Mouse (Mus musculus) cerebellum, postnatal 14 days (tissue): ENCODE results near the gene Slc7a8.

Experiments
- DNase-seq, 2 experiments: peaks; one replicate each; pipeline ENCODE4 v3.0.0; 2021; ENCODE audit warnings: mixed read lengths in 2 of 2

Slc7a8 gene

GRCm38 (mm10) chr14:54780084-54780483 is 1.7 kb downstream of the Slc7a8 start:
- peak in 1 of 2 experiments; percentile 18 for DNase-seq

GRCm38 (mm10) chr14:54777893-54778292 is 3.9 kb downstream of the Slc7a8 start:
- no peak for DNase-seq

GRCm38 (mm10) chr14:54776768-54777167 is 5.0 kb downstream of the Slc7a8 start:
- DNase-seq: no peak

GRCm38 (mm10) chr14:54775534-54776041 is 6.2 kb downstream of the Slc7a8 start:
- peak; percentile 42 to 59 for DNase-seq

- no peak for DNase-seq
These were observed 9.4 kb downstream of the Slc7a8 start for GRCm38 (mm10) chr14:54772333-54772856.

DNA sequence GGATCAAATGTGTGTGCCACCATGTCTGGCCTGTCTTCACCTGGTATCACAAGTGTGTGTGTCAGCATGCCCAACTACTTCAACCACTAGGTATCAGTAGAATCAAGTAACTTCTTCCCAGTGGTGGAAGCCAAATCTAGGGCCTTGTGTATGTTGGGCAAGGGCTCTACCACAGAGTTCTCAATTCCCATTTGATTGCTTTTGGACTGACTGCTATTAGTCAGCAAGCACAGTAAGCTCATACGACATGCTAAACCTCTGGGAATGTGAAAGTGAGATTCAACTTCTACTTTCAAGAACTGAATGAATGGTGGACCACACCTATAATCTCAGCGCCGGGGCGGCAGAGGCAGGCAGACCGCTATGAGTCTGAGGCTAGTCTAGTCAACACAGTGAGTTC is 11.4 kb downstream of the Slc7a8 start:
- no peak for DNase-seq

GRCm38 (mm10) chr14:54769068-54769425 is 12.7 kb downstream of the Slc7a8 start:
- peak in 1 of 2 experiments; percentile 39 for DNase-seq

DNA sequence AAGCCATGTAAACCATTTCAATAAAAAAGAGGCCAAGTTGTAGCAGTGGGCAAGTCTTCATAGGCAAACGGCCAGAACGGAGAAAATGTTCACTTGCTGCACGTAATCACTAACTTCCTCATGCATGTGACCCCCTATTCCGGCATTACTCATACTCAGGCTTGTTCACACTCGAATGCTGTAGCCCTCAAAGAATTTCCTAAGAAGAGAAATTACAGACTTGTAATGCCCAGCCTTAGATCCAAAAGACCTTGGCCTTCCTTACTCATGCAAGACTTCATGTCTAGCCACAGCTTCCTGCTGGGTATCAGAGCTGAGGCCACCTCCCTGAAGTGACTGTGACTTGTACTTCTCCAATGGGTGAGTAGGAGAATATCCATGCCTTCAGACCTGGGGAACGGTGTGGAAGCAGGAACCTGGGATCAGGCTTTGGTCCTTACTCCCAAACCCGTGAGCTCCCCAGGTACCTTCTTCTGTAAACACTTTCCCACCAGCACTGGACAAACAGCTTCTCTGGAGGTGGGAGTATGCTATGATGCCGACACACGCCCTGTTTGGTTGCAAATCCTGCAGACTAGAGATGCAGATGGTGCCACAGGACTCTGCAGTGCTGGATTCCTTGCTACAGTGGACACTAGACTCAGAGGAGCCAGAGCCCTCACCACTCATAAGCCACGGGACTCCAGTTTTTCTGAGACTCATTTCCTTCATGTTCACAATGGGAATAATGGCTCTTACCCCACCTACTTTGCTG is 13.3 kb downstream of the Slc7a8 start:
- no peak for DNase-seq

DNA sequence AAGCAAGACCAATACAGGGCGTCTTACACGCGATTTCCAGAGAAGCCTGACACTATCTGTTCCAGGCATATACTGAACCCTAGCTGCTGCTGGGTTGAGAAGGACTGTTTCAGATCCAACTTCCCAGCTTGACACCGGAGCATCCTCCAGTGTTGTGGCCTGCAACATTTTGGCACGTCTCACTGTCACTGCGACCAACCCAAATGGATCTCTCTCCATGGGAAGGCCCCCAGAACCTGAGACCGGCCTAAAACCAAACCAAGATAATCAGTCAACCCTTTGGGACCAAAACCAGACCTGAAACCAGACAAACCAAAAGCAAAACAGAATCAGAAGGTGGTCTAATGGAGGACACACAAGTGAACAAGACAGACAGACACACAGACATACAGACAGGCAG is 14.8 kb downstream of the Slc7a8 start:
- peak in 1 of 2 experiments; percentile 41 for DNase-seq

GRCm38 (mm10) chr14:54756382-54756781 is 25.4 kb downstream of the Slc7a8 start:
- no peak for DNase-seq

DNA sequence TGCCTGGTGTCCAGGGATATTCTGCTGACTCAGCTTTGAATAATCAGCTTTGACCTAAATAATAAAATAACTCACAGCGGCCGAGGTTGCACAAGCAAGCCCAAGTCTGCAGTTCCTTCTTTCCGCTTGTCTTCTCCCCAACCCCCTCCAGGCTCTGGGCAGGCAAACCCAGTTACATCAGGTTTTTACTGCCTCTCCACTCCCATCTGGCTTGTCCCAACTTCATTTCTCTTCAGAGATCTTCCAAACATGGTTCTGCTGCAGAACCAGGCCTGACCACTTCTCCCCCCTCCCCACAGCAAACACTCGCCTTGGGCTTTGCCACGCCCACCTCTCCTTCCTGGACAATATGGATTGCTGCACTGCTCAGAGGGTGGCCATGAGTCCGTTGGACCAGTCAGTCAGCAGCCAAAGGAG is 27.1 kb downstream of the Slc7a8 start:
- DNase-seq: peak; percentile 38 to 51

DNA sequence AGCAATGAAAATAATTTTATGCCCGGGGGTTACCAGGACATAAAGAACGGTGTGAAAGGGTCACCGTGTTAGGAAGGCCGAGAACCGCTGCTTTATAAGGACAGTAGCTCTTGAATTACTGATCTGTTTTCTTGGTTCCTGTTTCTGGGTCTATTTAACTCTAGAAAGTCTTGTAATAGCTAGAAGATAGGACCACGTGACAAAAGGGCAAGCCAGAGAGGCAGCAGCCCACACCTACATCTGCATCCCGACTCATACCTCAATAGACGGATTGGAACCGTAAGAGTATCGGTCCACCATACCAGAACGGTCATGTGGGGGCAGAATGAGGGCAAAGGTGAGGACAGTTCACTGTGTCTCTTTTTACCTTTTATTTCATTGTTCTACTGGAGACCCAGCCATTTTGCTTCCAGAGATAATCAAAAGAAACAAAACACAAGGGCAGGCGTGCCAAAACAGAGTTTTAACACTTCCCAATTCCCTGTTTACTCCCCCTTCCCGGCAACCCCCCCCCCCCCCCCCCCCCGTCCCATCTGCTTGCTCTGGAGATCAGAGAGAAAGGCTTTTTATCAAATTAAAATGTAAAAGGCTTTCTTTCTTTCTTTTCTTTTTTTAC is 27.7 kb downstream of the Slc7a8 start:
- no peak for DNase-seq

GRCm38 (mm10) chr14:54752938-54753337 is 28.8 kb downstream of the Slc7a8 start:
- DNase-seq: no peak

- DNase-seq: no peak
These were observed 30.0 kb downstream of the Slc7a8 start for GRCm38 (mm10) chr14:54751768-54752167.

- DNase-seq: no peak
These were observed 32.5 kb downstream of the Slc7a8 start for GRCm38 (mm10) chr14:54749238-54749637.

GRCm38 (mm10) chr14:54747942-54748917 is 33.5 kb downstream of the Slc7a8 start:
- DNase-seq: peak; percentile 89 to 93

- DNase-seq: no peak
These were observed 35.7 kb downstream of the Slc7a8 start for GRCm38 (mm10) chr14:54746038-54746437.

DNA sequence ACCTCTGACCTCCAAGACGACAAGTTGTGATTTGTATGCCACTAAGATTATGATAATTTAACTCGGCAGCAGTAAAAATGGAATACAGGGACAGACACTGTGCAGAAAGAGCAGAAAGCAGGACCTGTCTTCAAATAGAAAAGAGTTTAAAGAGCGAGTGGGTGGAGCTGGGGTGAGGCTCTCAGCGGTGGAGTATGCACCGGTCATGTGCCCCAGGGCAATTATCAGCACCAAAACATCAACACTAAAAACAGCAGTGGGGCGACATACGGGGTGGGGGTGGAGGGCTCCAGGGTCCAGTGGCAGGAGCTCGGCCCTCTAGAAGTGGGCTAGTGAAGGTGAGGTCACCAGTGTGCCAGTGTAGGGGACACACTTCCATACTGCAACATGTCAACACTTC is 37.3 kb downstream of the Slc7a8 start:
- no peak for DNase-seq

DNA sequence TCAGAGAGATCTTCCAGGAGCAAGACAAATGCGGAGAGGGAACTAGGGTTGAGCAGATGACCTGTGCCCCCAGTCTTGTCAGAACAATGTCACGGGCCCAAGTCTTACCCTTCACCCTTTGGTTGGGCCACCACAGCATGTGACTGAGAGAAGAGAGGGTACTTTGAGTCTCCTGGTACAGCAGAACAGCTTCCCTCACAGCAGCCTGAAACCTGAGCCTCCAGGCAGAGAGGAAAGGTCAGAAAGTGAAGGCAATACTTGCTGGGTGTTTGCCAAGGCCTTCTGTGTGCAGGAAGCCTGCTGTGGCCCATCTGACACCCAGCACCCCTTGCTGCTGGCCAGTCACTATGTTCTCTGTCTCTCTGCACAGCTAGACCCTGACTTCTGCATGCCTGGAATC is 39.4 kb downstream of the Slc7a8 start:
- DNase-seq: no peak

GRCm38 (mm10) chr14:54741721-54742120 is 40.0 kb downstream of the Slc7a8 start:
- no peak for DNase-seq

DNA sequence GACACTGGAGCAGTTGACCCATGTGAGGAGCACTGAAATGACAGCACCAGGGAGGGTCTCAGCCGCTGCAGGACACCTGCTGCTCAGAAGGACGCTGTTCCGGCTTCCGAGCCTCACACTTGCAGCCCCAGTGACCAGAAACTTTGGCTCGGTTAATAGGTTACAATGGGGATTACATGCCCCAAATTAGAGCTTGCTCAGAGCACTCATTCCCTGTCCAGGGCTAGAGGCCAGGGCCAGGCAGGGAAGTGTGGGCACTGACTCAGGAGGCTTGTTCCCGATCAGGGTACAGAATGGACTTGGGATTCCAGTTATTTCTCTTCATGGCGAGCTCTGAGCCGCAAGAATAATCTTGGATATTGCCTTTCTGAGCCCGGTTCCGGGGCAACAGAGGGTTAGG is 44.1 kb downstream of the Slc7a8 start:
- DNase-seq: peak in 1 of 2 experiments; percentile 46
